Mouse (Mus musculus): Measurements from ENCODE around the gene Trappc6a. TPM values are rescaled to one million over a fixed set of nuclear protein-coding genes. Genes with fewer than 3 reads are reported as not detected.
A peak's percentile ranks its signal among the peaks of the same experiment; 100 is the strongest.

Trappc6a gene
- polyA plus RNA-seq, 1 experiment from 2014 or later: 51.7 TPM

GRCm38 (mm10) chr7:19520032-19520431 is 11.8 kb downstream of the Trappc6a start:
- no peak for ATAC-seq (replicated peaks; ENCODE audit: insufficient number of reproducible peaks, low FRiP score, low TSS enrichment, low read depth)

GRCm38 (mm10) chr7:19523017-19523756 is 15.0 kb downstream of the Trappc6a start:
- peak overlapping the region; percentile 78 for H3K4me2 ChIP-seq (ENCODE audit: low read depth, low read length)
- no peak for DNase-seq (ENCODE audit: low spot score)
- peak overlapping the region; percentile 38 for H3K4me3 ChIP-seq (ENCODE audit: low read depth, low read length)
- WGBS: 13% methylated on average over 72 of the region's 72 CpGs
- no peaks in the 10 kb centered on the region for H3K9me3 ChIP-seq (replicated peaks; ENCODE audit: control insufficient read depth, low read length)
- H3K27ac ChIP-seq (replicated peaks; ENCODE audit: low read depth, low read length): no peak overlapping the region
- H3K27me3 ChIP-seq (ENCODE audit: control insufficient read depth, insufficient read depth, low read length): peaks cover 70% of the 10 kb centered on the region
- H3K4me1 ChIP-seq (ENCODE audit: control insufficient read depth, insufficient read depth, low read length): peaks cover 7% of the 10 kb centered on the region; the same call in 1 of the 2 replicates
- no peaks in the 10 kb centered on the region for H3K36me3 ChIP-seq (replicated peaks; ENCODE audit: control insufficient read depth, insufficient read depth, low read depth, low read length)
- ATAC-seq (replicated peaks; ENCODE audit: insufficient number of reproducible peaks, low FRiP score, low TSS enrichment, low read depth): no peak
- no peak overlapping the region for H3K9ac ChIP-seq (replicated peaks; ENCODE audit: low read length)

More at GRCm38 (mm10) chr7:19520032-19520431, 11.8 kb downstream of the Trappc6a start:
- peak overlapping the region; percentile 36 for H3K4me2 ChIP-seq (ENCODE audit: low read depth, low read length)
- DNase-seq (ENCODE audit: low spot score): peak; percentile 32
- peaks cover 74% of the 10 kb centered on the region for H3K27me3 ChIP-seq (ENCODE audit: control insufficient read depth, insufficient read depth, low read length)
- H3K9ac ChIP-seq (replicated peaks; ENCODE audit: low read length): peak overlapping the region; percentile 46
- peak overlapping the region; percentile 26 for H3K4me3 ChIP-seq (ENCODE audit: low read depth, low read length)
- no peak overlapping the region for H3K27ac ChIP-seq (replicated peaks; ENCODE audit: low read depth, low read length)
- peaks cover 7% of the 10 kb centered on the region; the same call in 1 of the 2 replicates for H3K4me1 ChIP-seq (ENCODE audit: control insufficient read depth, insufficient read depth, low read length)
- H3K9me3 ChIP-seq (replicated peaks; ENCODE audit: control insufficient read depth, low read length): no peaks in the 10 kb centered on the region
- 6% methylated on average over 18 of the region's 23 CpGs for WGBS
- H3K36me3 ChIP-seq (replicated peaks; ENCODE audit: control insufficient read depth, insufficient read depth, low read depth, low read length): no peaks in the 10 kb centered on the region

- peak; percentile 71 for DNase-seq (ENCODE audit: low spot score)
- no peaks in the 10 kb centered on the region for H3K36me3 ChIP-seq (replicated peaks; ENCODE audit: control insufficient read depth, insufficient read depth, low read depth, low read length)
- H3K9ac ChIP-seq (replicated peaks; ENCODE audit: low read length): peak overlapping the region; percentile 56
- H3K9me3 ChIP-seq (replicated peaks; ENCODE audit: control insufficient read depth, low read length): no peaks in the 10 kb centered on the region
- H3K4me3 ChIP-seq (ENCODE audit: low read depth, low read length): peak overlapping the region; percentile 38
- H3K27me3 ChIP-seq (ENCODE audit: control insufficient read depth, insufficient read depth, low read length): peaks cover 63% of the 10 kb centered on the region
- H3K27ac ChIP-seq (replicated peaks; ENCODE audit: low read depth, low read length): no peak overlapping the region
- peaks cover 7% of the 10 kb centered on the region; the same call in 1 of the 2 replicates for H3K4me1 ChIP-seq (ENCODE audit: control insufficient read depth, insufficient read depth, low read length)
- 0 out of 2 replicates have a peak, but pooled peaks have one; percentile 35 for ATAC-seq (replicated peaks; ENCODE audit: insufficient number of reproducible peaks, low FRiP score, low TSS enrichment, low read depth)
- H3K4me2 ChIP-seq (ENCODE audit: low read depth, low read length): peak overlapping the region; percentile 78
- 2% methylated on average over 62 of the region's 64 CpGs for WGBS
These were observed 15.7 kb downstream of the Trappc6a start for GRCm38 (mm10) chr7:19523757-19524419.

GRCm38 (mm10) chr7:19524420-19525104 is 16.4 kb downstream of the Trappc6a start:
- H3K4me1 ChIP-seq (ENCODE audit: control insufficient read depth, insufficient read depth, low read length): peaks cover 7% of the 10 kb centered on the region; the same call in 1 of the 2 replicates
- ATAC-seq (replicated peaks; ENCODE audit: insufficient number of reproducible peaks, low FRiP score, low TSS enrichment, low read depth): no peak
- H3K27ac ChIP-seq (replicated peaks; ENCODE audit: low read depth, low read length): no peak overlapping the region
- H3K9me3 ChIP-seq (replicated peaks; ENCODE audit: control insufficient read depth, low read length): no peaks in the 10 kb centered on the region
- peak overlapping the region; percentile 78 for H3K4me2 ChIP-seq (ENCODE audit: low read depth, low read length)
- peak overlapping the region; percentile 56 for H3K9ac ChIP-seq (replicated peaks; ENCODE audit: low read length)
- H3K36me3 ChIP-seq (replicated peaks; ENCODE audit: control insufficient read depth, insufficient read depth, low read depth, low read length): no peaks in the 10 kb centered on the region
- H3K27me3 ChIP-seq (ENCODE audit: control insufficient read depth, insufficient read depth, low read length): peaks cover 57% of the 10 kb centered on the region
- peak overlapping the region; percentile 38 for H3K4me3 ChIP-seq (ENCODE audit: low read depth, low read length)
- DNase-seq (ENCODE audit: low spot score): no peak
- 14% methylated on average over 24 of the region's 24 CpGs for WGBS

GRCm38 (mm10) chr7:19525105-19525481 is 16.9 kb downstream of the Trappc6a start:
- H3K9me3 ChIP-seq (replicated peaks; ENCODE audit: control insufficient read depth, low read length): no peaks in the 10 kb centered on the region
- no peak overlapping the region for H3K27ac ChIP-seq (replicated peaks; ENCODE audit: low read depth, low read length)
- DNase-seq (ENCODE audit: low spot score) (no peak), ATAC-seq (replicated peaks; ENCODE audit: insufficient number of reproducible peaks, low FRiP score, low TSS enrichment, low read depth) (no peak)
- no peak overlapping the region for H3K4me3 ChIP-seq (ENCODE audit: low read depth, low read length)
- 70% methylated on average over 2 of the region's 2 CpGs for WGBS
- peaks cover 7% of the 10 kb centered on the region; the same call in 1 of the 2 replicates for H3K4me1 ChIP-seq (ENCODE audit: control insufficient read depth, insufficient read depth, low read length)
- no peak overlapping the region for H3K4me2 ChIP-seq (ENCODE audit: low read depth, low read length)
- H3K9ac ChIP-seq (replicated peaks; ENCODE audit: low read length): no peak overlapping the region
- H3K27me3 ChIP-seq (ENCODE audit: control insufficient read depth, insufficient read depth, low read length): peaks cover 52% of the 10 kb centered on the region
- no peaks in the 10 kb centered on the region for H3K36me3 ChIP-seq (replicated peaks; ENCODE audit: control insufficient read depth, insufficient read depth, low read depth, low read length)

GRCm38 (mm10) chr7:19531077-19531476 is 22.9 kb downstream of the Trappc6a start:
- Histone ChIP-seq H3K27me3 (ENCODE audit: control insufficient read depth, insufficient read depth, low read length) (no peaks in the 10 kb centered on the region), H3K9ac (replicated peaks; ENCODE audit: low read length) (no peak overlapping the region), H3K4me2 (ENCODE audit: low read depth, low read length) (no peak overlapping the region), H3K36me3 (replicated peaks; ENCODE audit: control insufficient read depth, insufficient read depth, low read depth, low read length) (peaks cover 13% of the 10 kb centered on the region), H3K4me3 (ENCODE audit: low read depth, low read length) (no peak overlapping the region), H3K9me3 (replicated peaks; ENCODE audit: control insufficient read depth, low read length) (no peaks in the 10 kb centered on the region), H3K4me1 (ENCODE audit: control insufficient read depth, insufficient read depth, low read length) (no peaks in the 10 kb centered on the region), H3K27ac (replicated peaks; ENCODE audit: low read depth, low read length) (no peak overlapping the region)
- no peak for DNase-seq (ENCODE audit: low spot score)
- WGBS: 74% methylated on average over 10 of the region's 10 CpGs
- ATAC-seq (replicated peaks; ENCODE audit: insufficient number of reproducible peaks, low FRiP score, low TSS enrichment, low read depth): no peak

- no peak for DNase-seq (ENCODE audit: low spot score)
- WGBS: 86% methylated on average over 14 of the region's 14 CpGs
- Histone ChIP-seq H3K36me3 (replicated peaks; ENCODE audit: control insufficient read depth, insufficient read depth, low read depth, low read length) (peaks cover 13% of the 10 kb centered on the region), H3K4me2 (ENCODE audit: low read depth, low read length) (no peak overlapping the region), H3K9me3 (replicated peaks; ENCODE audit: control insufficient read depth, low read length) (no peaks in the 10 kb centered on the region), H3K4me1 (ENCODE audit: control insufficient read depth, insufficient read depth, low read length) (no peaks in the 10 kb centered on the region), H3K9ac (replicated peaks; ENCODE audit: low read length) (no peak overlapping the region), H3K27ac (replicated peaks; ENCODE audit: low read depth, low read length) (no peak overlapping the region), H3K27me3 (ENCODE audit: control insufficient read depth, insufficient read depth, low read length) (no peaks in the 10 kb centered on the region), H3K4me3 (ENCODE audit: low read depth, low read length) (no peak overlapping the region)
- ATAC-seq (replicated peaks; ENCODE audit: insufficient number of reproducible peaks, low FRiP score, low TSS enrichment, low read depth): no peak
These were observed 24.0 kb downstream of the Trappc6a start for GRCm38 (mm10) chr7:19532240-19532639.
